Mouse (Mus musculus) forebrain, embryonic 16.5 days (tissue): ENCODE measurements at regions not wholly inside any gene's neighbourhood (a gene's known extent, or its start where the extent isn't known, plus 50 kb on each side); places are given as distances from the start of the nearest gene placed in this dataset.
A peak's percentile ranks its signal among the peaks of the same experiment; 100 is the strongest.

Source experiments
- ATAC-seq: fragments of 200-750 bp; cut with Nextera tagmentation; 2 replicates; pipeline ENCODE4 v1.8.0; 2017; ENCODE audit warnings: mild to moderate bottlenecking, moderate library complexity
- H3K27ac ChIP-seq: fragments of 300-500 bp; sonication (generic); 2 replicates; pipeline ENCODE4 v1.5.1; 2014; ENCODE audit warnings: low read length, control low read depth
- H3K27me3 ChIP-seq: fragments of 300-500 bp; sonication (generic); replicated peaks from 2 replicates; pipeline ENCODE4 v1.6.1; 2014; ENCODE audit warnings: low read length; ENCODE audit not compliant: control insufficient read depth, insufficient read depth
- H3K36me3 ChIP-seq: fragments of 300-500 bp; sonication (generic); 2 replicates; pipeline ENCODE4 v1.6.1; 2014; ENCODE audit not compliant: control insufficient read depth, insufficient read depth
- H3K4me1 ChIP-seq: fragments of 300-500 bp; sonication (generic); replicated peaks from 2 replicates; pipeline ENCODE4 v1.6.1; 2014; ENCODE audit warnings: low read length; ENCODE audit not compliant: control insufficient read depth, insufficient read depth
- H3K4me2 ChIP-seq: fragments of 300-500 bp; sonication (generic); 2 replicates; pipeline ENCODE4 v1.6.1; 2014; ENCODE audit warnings: mild to moderate bottlenecking, low read length, control low read depth
- H3K4me3 ChIP-seq: fragments of 300-500 bp; sonication (generic); replicated peaks from 2 replicates; pipeline ENCODE4 v1.5.1; 2014; ENCODE audit warnings: mild to moderate bottlenecking, low read length, control low read depth
- H3K9ac ChIP-seq: fragments of 300-500 bp; sonication (generic); replicated peaks from 2 replicates; pipeline ENCODE4 v1.6.1; 2014; ENCODE audit warnings: low read depth, low read length, control low read depth
- H3K9me3 ChIP-seq: fragments of 300-500 bp; sonication (generic); 2 replicates; pipeline ENCODE4 v1.6.1; 2016; ENCODE audit warnings: low read length; ENCODE audit not compliant: control insufficient read depth
- WGBS: fragments of 180-500 bp; shearing (Covaris S2); extraction: QIAGEN DNeasy Blood & Tissue Kit; methylation state at CpG from one replicate; pipeline ENCODE4 v1.1.7; 2014; 5-methylcytosine and 5-hydroxymethylcytosine counted together

GRCm38 (mm10) chr3:149767847-149768421 is 777.6 kb upstream of the Adgrl2 start:
- Histone ChIP-seq H3K4me2 (no peak overlapping the region), H3K9ac (no peak overlapping the region), H3K9me3 (no peaks in the 10 kb centered on the region), H3K27me3 (no peaks in the 10 kb centered on the region), H3K36me3 (no peaks in the 10 kb centered on the region), H3K4me3 (no peak overlapping the region), H3K4me1 (no peaks in the 10 kb centered on the region), H3K27ac (no peak overlapping the region)
- WGBS = 30% methylated on average over 2 of the region's 2 CpGs
- ATAC-seq = peak; percentile 54; the same call in 1 of the 2 replicates

GRCm38 (mm10) chr3:149761245-149761644 is 770.9 kb upstream of the Adgrl2 start:
- ATAC-seq = no peak
- Histone ChIP-seq H3K4me2 (no peak overlapping the region), H3K4me1 (no peaks in the 10 kb centered on the region), H3K9me3 (no peaks in the 10 kb centered on the region), H3K9ac (no peak overlapping the region), H3K36me3 (no peaks in the 10 kb centered on the region), H3K27me3 (no peaks in the 10 kb centered on the region), H3K27ac (no peak overlapping the region), H3K4me3 (no peak overlapping the region)
- WGBS = 91% methylated on average over 2 of the region's 2 CpGs

GRCm38 (mm10) chr3:149757910-149758592 is 767.7 kb upstream of the Adgrl2 start:
- Histone ChIP-seq H3K9me3 (no peaks in the 10 kb centered on the region; the same call in 1 of the 2 replicates), H3K9ac (no peak overlapping the region), H3K4me2 (no peak overlapping the region), H3K36me3 (no peaks in the 10 kb centered on the region), H3K27ac (no peak overlapping the region), H3K27me3 (no peaks in the 10 kb centered on the region), H3K4me1 (no peaks in the 10 kb centered on the region), H3K4me3 (no peak overlapping the region)
- ATAC-seq = no peak
- WGBS = 71% methylated on average over 6 of the region's 6 CpGs

GRCm38 (mm10) chr3:149736069-149736468 is 745.7 kb upstream of the Adgrl2 start:
- Histone ChIP-seq H3K27me3 (no peaks in the 10 kb centered on the region), H3K9ac (no peak overlapping the region), H3K27ac (no peak overlapping the region), H3K4me3 (no peak overlapping the region), H3K36me3 (no peaks in the 10 kb centered on the region), H3K4me2 (no peak overlapping the region), H3K4me1 (no peaks in the 10 kb centered on the region), H3K9me3 (no peaks in the 10 kb centered on the region)
- ATAC-seq = no peak
- 53% methylated on average over 3 of the region's 3 CpGs for WGBS

GRCm38 (mm10) chr3:149726212-149726611 is 735.9 kb upstream of the Adgrl2 start:
- Histone ChIP-seq H3K4me3 (no peak overlapping the region), H3K36me3 (no peaks in the 10 kb centered on the region), H3K4me1 (peaks cover 9% of the 10 kb centered on the region), H3K27me3 (no peaks in the 10 kb centered on the region), H3K9ac (no peak overlapping the region), H3K4me2 (no peak overlapping the region), H3K27ac (no peak overlapping the region), H3K9me3 (no peaks in the 10 kb centered on the region)
- WGBS = 71% methylated on average over 4 of the region's 4 CpGs
- no peak for ATAC-seq

- Histone ChIP-seq H3K4me3 (no peak overlapping the region), H3K9me3 (no peaks in the 10 kb centered on the region), H3K9ac (no peak overlapping the region), H3K27me3 (no peaks in the 10 kb centered on the region), H3K27ac (no peak overlapping the region), H3K4me2 (no peak overlapping the region), H3K36me3 (no peaks in the 10 kb centered on the region), H3K4me1 (peaks cover 9% of the 10 kb centered on the region)
- ATAC-seq = no peak
- WGBS = 95% methylated on average over 3 of the region's 3 CpGs
Observed at GRCm38 (mm10) chr3:149724879-149725278, 734.5 kb upstream of the Adgrl2 start.

- no peaks in the 10 kb centered on the region for H3K9me3 ChIP-seq
- H3K4me3 ChIP-seq = no peak overlapping the region
- H3K4me2 ChIP-seq = no peak overlapping the region
- no peaks in the 10 kb centered on the region for H3K36me3 ChIP-seq
- no peak overlapping the region for H3K27ac ChIP-seq
- ATAC-seq = peak; percentile 52
- H3K9ac ChIP-seq = no peak overlapping the region
- no peaks in the 10 kb centered on the region for H3K27me3 ChIP-seq
- 54% methylated on average over 4 of the region's 4 CpGs for WGBS
- peaks cover 9% of the 10 kb centered on the region for H3K4me1 ChIP-seq
Observed at GRCm38 (mm10) chr3:149721832-149722231, 731.5 kb upstream of the Adgrl2 start.

- 31% methylated on average over 6 of the region's 6 CpGs for WGBS
- 0 out of 2 replicates have a peak overlapping the region, but pooled peaks have one; percentile 32 for H3K27ac ChIP-seq
Observed at GRCm38 (mm10) chr3:149720306-149720705, 730.0 kb upstream of the Adgrl2 start.

GRCm38 (mm10) chr3:149705724-149706123 is 715.4 kb upstream of the Adgrl2 start:
- ATAC-seq = peak; percentile 76
- Histone ChIP-seq H3K27ac (no peak overlapping the region), H3K4me2 (peak overlapping the region; percentile 46), H3K27me3 (no peaks in the 10 kb centered on the region), H3K4me3 (peak overlapping the region; percentile 31), H3K9ac (0 out of 2 replicates have a peak overlapping the region, but pooled peaks have one; percentile 4), H3K9me3 (no peaks in the 10 kb centered on the region), H3K36me3 (no peaks in the 10 kb centered on the region), H3K4me1 (no peaks in the 10 kb centered on the region)
- 41% methylated on average over 10 of the region's 10 CpGs for WGBS

More at GRCm38 (mm10) chr3:149720306-149720705, 730.0 kb upstream of the Adgrl2 start:
- peak; percentile 92 for ATAC-seq
- H3K4me2 ChIP-seq = no peak overlapping the region
- no peaks in the 10 kb centered on the region for H3K9me3 ChIP-seq
- H3K9ac ChIP-seq = no peak overlapping the region
- H3K36me3 ChIP-seq = no peaks in the 10 kb centered on the region
- no peaks in the 10 kb centered on the region for H3K27me3 ChIP-seq
- H3K4me3 ChIP-seq = no peak overlapping the region
- H3K4me1 ChIP-seq = peaks cover 8% of the 10 kb centered on the region
